Mouse (Mus musculus) heart, embryonic 12.5 days (tissue): ENCODE data around the gene Nolc1. TPM values are rescaled to one million over a fixed set of nuclear protein-coding genes. Genes with fewer than 3 reads are reported as not detected.

Experiments
- ATAC-seq: fragments of 200-750 bp; cut with Nextera tagmentation; 2 replicates; pipeline ENCODE4 v1.8.0; 2017; ENCODE audit warnings: moderate TSS enrichment, moderate library complexity; ENCODE audit not compliant: insufficient number of reproducible peaks, low FRiP score
- H3K27ac ChIP-seq: fragments of 300-500 bp; sonication (generic); 2 replicates; pipeline ENCODE4 v1.5.1; 2016; ENCODE audit warnings: mild to moderate bottlenecking, moderate library complexity; ENCODE audit not compliant: poor library complexity, severe bottlenecking
- H3K27me3 ChIP-seq: fragments of 300-500 bp; sonication (generic); replicated peaks from 2 replicates; pipeline ENCODE4 v1.6.1; 2016; ENCODE audit warnings: mild to moderate bottlenecking, moderate library complexity
- H3K36me3 ChIP-seq: fragments of 300-500 bp; sonication (generic); 2 replicates; pipeline ENCODE4 v1.6.1; 2016; ENCODE audit warnings: mild to moderate bottlenecking, moderate library complexity
- H3K4me1 ChIP-seq: fragments of 300-500 bp; sonication (generic); replicated peaks from 2 replicates; pipeline ENCODE4 v1.6.1; 2016; ENCODE audit warnings: mild to moderate bottlenecking
- H3K4me2 ChIP-seq: fragments of 300-500 bp; sonication (generic); 2 replicates; pipeline ENCODE4 v1.6.1; 2016; ENCODE audit warnings: mild to moderate bottlenecking, moderate library complexity
- H3K4me3 ChIP-seq: fragments of 300-500 bp; sonication (generic); 2 replicates; pipeline ENCODE4 v1.5.1; 2016; ENCODE audit warnings: mild to moderate bottlenecking
- H3K9ac ChIP-seq: fragments of 300-500 bp; sonication (generic); 2 replicates; pipeline ENCODE4 v1.6.1; 2016; ENCODE audit warnings: mild to moderate bottlenecking, moderate library complexity
- H3K9me3 ChIP-seq: fragments of 300-500 bp; sonication (generic); replicated peaks from 2 replicates; pipeline ENCODE4 v1.6.1; 2016; ENCODE audit warnings: mild to moderate bottlenecking, moderate library complexity
- WGBS: fragments of 180-500 bp; shearing (Covaris S2); methylation state at CpG from one replicate; pipeline ENCODE4 v1.1.7; 2016; 5-methylcytosine and 5-hydroxymethylcytosine counted together
- polyA plus RNA-seq: library from polyadenylated mRNA; unstranded; fragments of >200 nt; fragmentation: Nextera tagmentation; extraction: Ambion mirVana; gene quantifications from 2 replicates; pipeline ENCODE4 v1.2.1, GENCODE M21; 2016

Nolc1 gene
- polyA plus RNA-seq, 1 experiment from 2014 or later = 56.2 TPM

GRCm38 (mm10) chr19:46043380-46043779 is 32.3 kb upstream of the Nolc1 start:
- peaks cover 65% of the 10 kb centered on the region for H3K4me1 ChIP-seq
- H3K4me3 ChIP-seq = peak overlapping the region; percentile 94
- H3K36me3 ChIP-seq = 0 out of 2 replicates have a peak, but pooled peaks cover 3% of the 10 kb centered on the region
- H3K27ac ChIP-seq = peak overlapping the region; percentile 98
- no peaks in the 10 kb centered on the region for H3K9me3 ChIP-seq
- WGBS = 67% methylated on average over 7 of the region's 7 CpGs
- peak overlapping the region; percentile 99 for H3K9ac ChIP-seq
- H3K4me2 ChIP-seq = peak overlapping the region; percentile 75
- H3K27me3 ChIP-seq = no peaks in the 10 kb centered on the region
- no peak for ATAC-seq

GRCm38 (mm10) chr19:46044271-46044992 is 31.2 kb upstream of the Nolc1 start, which contains the start of gene Pprc1:
Gene Pprc1, plus strand, starts transcription at chr19:46044886.
- H3K9ac ChIP-seq = peak within 1 kb of the TSS; percentile 99
- under 1% methylated on average over 34 of the region's 34 CpGs for WGBS

GRCm38 (mm10) chr19:46044993-46045695 is 30.5 kb upstream of the Nolc1 start, which contains the start of gene Ldb1:
Gene Ldb1, minus strand, starts transcription at chr19:46045214.
- Histone ChIP-seq H3K27me3 (no peaks in the 10 kb centered on the region), H3K4me2 (peak within 1 kb of the TSS; percentile 75), H3K4me1 (peaks cover 56% of the 10 kb centered on the region), H3K9me3 (no peaks in the 10 kb centered on the region), H3K4me3 (peak within 1 kb of the TSS; percentile 94), H3K9ac (peak within 1 kb of the TSS; percentile 99), H3K27ac (peak within 1 kb of the TSS; percentile 98), H3K36me3 (0 out of 2 replicates have a peak, but pooled peaks cover 3% of the 10 kb centered on the region)
- whole genome bisulfite sequencing = under 1% methylated on average over 81 of the region's 84 CpGs
- ATAC-seq = peak; percentile 77

More at GRCm38 (mm10) chr19:46044271-46044992, 31.2 kb upstream of the Nolc1 start, which contains the start of gene Pprc1:
- Histone ChIP-seq H3K36me3 (0 out of 2 replicates have a peak, but pooled peaks cover 3% of the 10 kb centered on the region), H3K4me3 (peak within 1 kb of the TSS; percentile 94), H3K9me3 (no peaks in the 10 kb centered on the region), H3K27ac (peak within 1 kb of the TSS; percentile 98), H3K27me3 (no peaks in the 10 kb centered on the region), H3K4me1 (peaks cover 61% of the 10 kb centered on the region), H3K4me2 (peak within 1 kb of the TSS; percentile 75)
- ATAC-seq = no peak

- H3K36me3 ChIP-seq = 0 out of 2 replicates have a peak, but pooled peaks cover 3% of the 10 kb centered on the region
- peak overlapping the region; percentile 98 for H3K27ac ChIP-seq
- ATAC-seq = peak; percentile 37
- 1% methylated on average over 7 of the region's 7 CpGs for whole genome bisulfite sequencing
- H3K4me3 ChIP-seq = peak overlapping the region; percentile 94
- H3K4me1 ChIP-seq = peaks cover 51% of the 10 kb centered on the region
- no peaks in the 10 kb centered on the region for H3K9me3 ChIP-seq
- H3K27me3 ChIP-seq = no peaks in the 10 kb centered on the region
- peak overlapping the region; percentile 99 for H3K9ac ChIP-seq
- H3K4me2 ChIP-seq = peak overlapping the region; percentile 75
Observed at GRCm38 (mm10) chr19:46045696-46046311, 29.9 kb upstream of the Nolc1 start.

- WGBS = 2% methylated on average over 10 of the region's 10 CpGs
- H3K9me3 ChIP-seq = no peaks in the 10 kb centered on the region
- 0 out of 2 replicates have a peak, but pooled peaks cover 3% of the 10 kb centered on the region for H3K36me3 ChIP-seq
- no peak overlapping the region for H3K4me3 ChIP-seq
- H3K4me1 ChIP-seq = peaks cover 43% of the 10 kb centered on the region
- peak overlapping the region; percentile 98; the same call in 1 of the 2 replicates for H3K27ac ChIP-seq
- ATAC-seq = no peak
- H3K9ac ChIP-seq = no peak overlapping the region
- H3K4me2 ChIP-seq = peak overlapping the region; percentile 75
- H3K27me3 ChIP-seq = no peaks in the 10 kb centered on the region
Observed at GRCm38 (mm10) chr19:46046621-46047025, 29.0 kb upstream of the Nolc1 start.

- Histone ChIP-seq H3K27me3 (no peaks in the 10 kb centered on the region), H3K4me2 (no peak overlapping the region), H3K9me3 (no peaks in the 10 kb centered on the region), H3K4me1 (peaks cover 35% of the 10 kb centered on the region), H3K36me3 (0 out of 2 replicates have a peak, but pooled peaks cover 3% of the 10 kb centered on the region), H3K4me3 (no peak overlapping the region), H3K9ac (no peak overlapping the region), H3K27ac (no peak overlapping the region)
- WGBS = 70% methylated on average over 2 of the region's 2 CpGs
- ATAC-seq = no peak
Observed at GRCm38 (mm10) chr19:46047426-46047825, 28.2 kb upstream of the Nolc1 start.

- 60% methylated on average over 4 of the region's 4 CpGs for WGBS
- H3K27ac ChIP-seq = no peak overlapping the region
- no peak overlapping the region for H3K4me2 ChIP-seq
- H3K4me3 ChIP-seq = no peak overlapping the region
- H3K4me1 ChIP-seq = peaks cover 18% of the 10 kb centered on the region
- no peak for ATAC-seq
- H3K36me3 ChIP-seq = no peaks in the 10 kb centered on the region
- H3K9me3 ChIP-seq = no peaks in the 10 kb centered on the region
- H3K27me3 ChIP-seq = no peaks in the 10 kb centered on the region
- H3K9ac ChIP-seq = no peak overlapping the region
Observed at GRCm38 (mm10) chr19:46049129-46049528, 26.5 kb upstream of the Nolc1 start.

GRCm38 (mm10) chr19:46050462-46050861 is 25.2 kb upstream of the Nolc1 start:
- no peak overlapping the region for H3K9ac ChIP-seq
- WGBS = 61% methylated on average over 2 of the region's 2 CpGs
- H3K36me3 ChIP-seq = no peaks in the 10 kb centered on the region
- no peak overlapping the region for H3K4me3 ChIP-seq
- H3K27ac ChIP-seq = no peak overlapping the region
- H3K4me2 ChIP-seq = no peak overlapping the region
- ATAC-seq = no peak
- H3K9me3 ChIP-seq = no peaks in the 10 kb centered on the region
- peaks cover 17% of the 10 kb centered on the region for H3K4me1 ChIP-seq
- H3K27me3 ChIP-seq = no peaks in the 10 kb centered on the region

GRCm38 (mm10) chr19:46055752-46056387 is 19.8 kb upstream of the Nolc1 start:
- peaks cover 25% of the 10 kb centered on the region for H3K4me1 ChIP-seq
- peak; percentile 75 for ATAC-seq
- no peaks in the 10 kb centered on the region for H3K36me3 ChIP-seq
- no peaks in the 10 kb centered on the region for H3K27me3 ChIP-seq
- WGBS = 1% methylated on average over 11 of the region's 11 CpGs
- H3K4me2 ChIP-seq = peak overlapping the region; percentile 89
- peak overlapping the region; percentile 62 for H3K9ac ChIP-seq
- no peak overlapping the region for H3K27ac ChIP-seq
- H3K4me3 ChIP-seq = peak overlapping the region; percentile 92
- no peaks in the 10 kb centered on the region for H3K9me3 ChIP-seq

GRCm38 (mm10) chr19:46056388-46056946 is 19.2 kb upstream of the Nolc1 start:
- H3K27me3 ChIP-seq = no peaks in the 10 kb centered on the region
- peak overlapping the region; percentile 95 for H3K27ac ChIP-seq
- H3K36me3 ChIP-seq = peaks cover 5% of the 10 kb centered on the region
- under 1% methylated on average over 52 of the region's 52 CpGs for WGBS
- H3K9ac ChIP-seq = peak overlapping the region; percentile 85
- peaks cover 25% of the 10 kb centered on the region for H3K4me1 ChIP-seq
- H3K4me2 ChIP-seq = peak overlapping the region; percentile 89
- no peaks in the 10 kb centered on the region for H3K9me3 ChIP-seq
- ATAC-seq = peak; percentile 92
- peak overlapping the region; percentile 92 for H3K4me3 ChIP-seq
